ENCODE assay signal across 9 mouse cellular contexts in the genomic region with DNA sequence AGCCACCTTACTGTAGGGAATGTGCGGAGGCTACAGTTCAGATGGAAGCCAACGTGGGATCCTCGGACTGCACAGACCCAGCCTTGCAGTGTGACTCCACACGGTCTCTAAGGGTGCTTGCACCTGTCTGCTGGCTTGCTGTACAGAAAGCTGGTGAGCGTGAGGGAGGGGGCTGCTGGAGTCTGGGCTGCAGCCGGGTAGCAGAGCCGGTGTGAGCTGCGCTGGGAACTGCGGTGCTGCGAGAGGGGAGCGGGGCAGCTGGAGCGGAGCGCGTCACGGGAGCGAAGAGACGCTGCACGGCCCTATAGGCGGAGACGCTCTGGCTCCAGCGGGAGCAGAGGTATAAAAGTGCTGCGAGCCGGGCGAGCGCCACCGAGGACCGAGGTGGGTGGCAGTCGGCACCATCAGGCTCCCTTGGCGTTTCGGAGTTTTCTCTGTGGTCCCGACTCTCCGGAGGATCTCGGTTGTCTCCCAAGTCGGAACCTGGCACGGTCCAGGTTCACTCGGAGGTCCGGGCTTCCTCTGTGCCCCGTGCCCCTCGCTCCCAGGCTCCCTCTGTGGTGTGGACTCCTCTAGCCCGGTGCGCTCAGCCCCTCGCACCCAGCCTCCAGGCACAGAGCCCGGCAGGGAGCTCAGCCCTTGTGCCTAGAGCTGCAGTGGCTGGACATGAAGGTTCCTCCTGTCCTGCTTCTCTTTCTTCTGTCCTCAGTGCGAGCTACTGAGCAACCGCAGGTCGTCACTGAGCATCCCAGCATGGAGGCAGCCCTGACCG. TPM values are rescaled to one million over a fixed set of nuclear protein-coding genes. Genes with fewer than 3 reads are reported as not detected.
A peak's percentile ranks its signal among the peaks of the same experiment; 100 is the strongest.
DNase-seq lines count a peak whose midpoint lies in the region; ATAC-seq and TF ChIP-seq lines count a peak whose summit lies in the region.
"Had no signal": no experiment of that assay in that cellular context is flagged by ENCODE, and none has a peak within 500 bp of the region (broad histone marks: within the 10 kb centered on the region; RNA-seq: fewer than 3 reads in every experiment).

A gene (plus strand): TSS at position 343 of the 772 bp plus-strand sequence.

- H3K4me1 ChIP-seq in ES-Bruce4 (ENCODE audit: control insufficient read depth, insufficient read depth, low read length), result no peaks in the 10 kb centered on the region
- H3K4me1 ChIP-seq in forebrain, embryonic 12.5 days, result peaks cover 8% of the 10 kb centered on the region
- peaks cover 2% of the 10 kb centered on the region; the same call in 1 of the 2 replicates for H3K4me1 ChIP-seq in liver, embryonic 11.5 days (replicated peaks; ENCODE audit: control insufficient read depth, insufficient read depth, low read length)

- no peaks in the 10 kb centered on the region for H3K9me3 ChIP-seq in ES-Bruce4 (replicated peaks; ENCODE audit: control insufficient read depth, insufficient read depth, low read length, poor library complexity, severe bottlenecking)
- H3K9me3 ChIP-seq in forebrain, embryonic 12.5 days, result no peaks in the 10 kb centered on the region
- H3K9me3 ChIP-seq in liver, embryonic 11.5 days (ENCODE audit: control insufficient read depth, low read length), result no peaks in the 10 kb centered on the region

- 2% methylated on average over 47 of the region's 47 CpGs for WGBS in forebrain, embryonic 12.5 days
- 3% methylated on average over 46 of the region's 47 CpGs for WGBS in liver, embryonic 11.5 days

- peak; percentile 95 for ATAC-seq in forebrain, embryonic 12.5 days (ENCODE audit: low FRiP score)
- ATAC-seq in inflammation-experienced regulatory T-cells, adult 6 months, result peak; percentile 79
- ATAC-seq in liver, embryonic 11.5 days (replicated peaks; ENCODE audit: low FRiP score), result peak; percentile 56; the same call in 1 of the 2 replicates

- peak within 1 kb of the TSS; percentile 81 for H3K4me2 ChIP-seq in forebrain, embryonic 12.5 days
- peak within 1 kb of the TSS; percentile 58 for H3K4me2 ChIP-seq in liver, embryonic 11.5 days

- peak within 1 kb of the TSS; percentile 31 for H3K4me3 ChIP-seq in ES-Bruce4 (ENCODE audit: low read depth, low read length)
- H3K4me3 ChIP-seq in forebrain, embryonic 12.5 days (replicated peaks), result peak within 1 kb of the TSS; percentile 50
- peak within 1 kb of the TSS; percentile 34 for H3K4me3 ChIP-seq in liver, embryonic 11.5 days (ENCODE audit: low read depth, low read length)

- H3K27ac ChIP-seq in ES-Bruce4 (ENCODE audit: insufficient read depth, low read length), result no peak within 1 kb of the TSS
- no peak within 1 kb of the TSS for H3K27ac ChIP-seq in forebrain, embryonic 12.5 days
- no peak within 1 kb of the TSS for H3K27ac ChIP-seq in liver, embryonic 11.5 days (ENCODE audit: low read depth, low read length)

- no peaks in the 10 kb centered on the region for H3K27me3 ChIP-seq in ES-Bruce4 (ENCODE audit: control insufficient read depth, insufficient read depth, low read length, poor library complexity, severe bottlenecking)
- peaks cover 50% of the 10 kb centered on the region for H3K27me3 ChIP-seq in forebrain, embryonic 12.5 days
- peaks cover 52% of the 10 kb centered on the region for H3K27me3 ChIP-seq in liver, embryonic 11.5 days (replicated peaks; ENCODE audit: control insufficient read depth, insufficient read depth, low read length)

- TF ChIP-seq CTCF in ES-Bruce4 (IDR thresholded peaks at IDR 0.05; ENCODE audit: low read depth, low read length), result no peak

- TF ChIP-seq POLR2A in ES-Bruce4 (IDR thresholded peaks at IDR 0.05; ENCODE audit: insufficient read depth, low read length), result no peak

- no peak for TF ChIP-seq EP300 in ES-Bruce4 (IDR thresholded peaks at IDR 0.05; ENCODE audit: insufficient read depth, low read depth, low read length)

- H3K36me3 ChIP-seq in ES-Bruce4 (ENCODE audit: control insufficient read depth, insufficient read depth, low read length, poor library complexity, severe bottlenecking), result no peaks in the 10 kb centered on the region
- H3K36me3 ChIP-seq in forebrain, embryonic 12.5 days (replicated peaks), result no peaks in the 10 kb centered on the region
- H3K36me3 ChIP-seq in liver, embryonic 11.5 days (ENCODE audit: control insufficient read depth, insufficient read depth, low read length), result no peaks in the 10 kb centered on the region

- DNase-seq in cerebellum, postnatal 14 days, result peak; percentile 33 to 43
- DNase-seq in cerebellum, adult 18-20 months, result no peak
- no peak for DNase-seq in liver, embryonic 11.5 days (ENCODE audit: low spot score)
- DNase-seq in retina, postnatal 1 day, result peak; percentile 76
- DNase-seq in gastrocnemius, postnatal 4 days (ENCODE audit: low spot score in 2 of 2), result no peak

- H3K9ac ChIP-seq in ES-Bruce4 (ENCODE audit: low read depth, poor library complexity, severe bottlenecking), result peak within 1 kb of the TSS; percentile 30; the same call in 1 of the 2 replicates
- peak within 1 kb of the TSS; percentile 54 for H3K9ac ChIP-seq in forebrain, embryonic 12.5 days
- H3K9ac ChIP-seq in liver, embryonic 11.5 days (ENCODE audit: low read depth, low read length), result no peak within 1 kb of the TSS

RNA-seq across cellular contexts. Expression of the gene that starts here (rescaled TPM):
- not detected in 2 replicates for polyA plus RNA-seq in ES-Bruce4 (2011; ENCODE audit: insufficient read depth, insufficient read length, low read depth, missing spikeins)
- polyA plus RNA-seq in forebrain, embryonic 12.5 days (2016; fragmentation: Nextera tagmentation; extraction: Ambion mirVana), result 0.51 and 0.70 TPM in 2 replicates
- 100 to 1,000 TPM in 1 of 3 experiments, 10 to 100 TPM in 1, 1 to 10 TPM in 1; 1.2 to 109 (median 83.0) TPM for polyA plus RNA-seq in inflammation-experienced regulatory T-cells, adult 6 months (2017; shearing (Covaris generic))
- not detected in 2 replicates for polyA plus RNA-seq in liver, embryonic 11.5 days (2014; fragmentation: Nextera tagmentation; extraction: Ambion mirVana)
- 1 to 10 TPM in 1 of 2 experiments, under 1 TPM in 1; 0.75 to 1.1 TPM for total RNA-seq in gastrocnemius, postnatal 4 days (2021)
- total RNA-seq: liver, adult 2 months had no signal
- polyA plus RNA-seq: liver, adult 2 months had no signal

Comparison
In these comparisons a context has a peak if more than half of its experiments do, and no peak if none do; other contexts are left out.
1. DNase-seq: peak in cerebellum, postnatal 14 days (2 of 2) and retina, postnatal 1 day (single experiment); none in cerebellum, adult 18-20 months (0 of 2), liver, embryonic 11.5 days (single experiment) and gastrocnemius, postnatal 4 days (0 of 2).
2. Peak in ATAC-seq, H3K4me3 ChIP-seq, H3K9ac ChIP-seq and H3K4me2 ChIP-seq in forebrain, embryonic 12.5 days; RNA of the gene not detected or under 1 TPM.
3. Peak in ATAC-seq, H3K4me3 ChIP-seq and H3K4me2 ChIP-seq in liver, embryonic 11.5 days; RNA of the gene not detected or under 1 TPM.
4. Peak in every context shown above with its lines, with median percentiles within 50 percentile points of each other: H3K4me3 ChIP-seq and ATAC-seq.